Mouse (Mus musculus) R1 (cell line): ENCODE measurements at regions not wholly inside any gene's neighbourhood (a gene's known extent, or its start where the extent isn't known, plus 50 kb on each side); places are given as distances from the start of the nearest gene placed in this dataset.
A peak's percentile ranks its signal among the peaks of the same experiment; 100 is the strongest.

Source experiments
- DNase-seq: peaks from one replicate; pipeline ENCODE4 v3.0.0-alpha.2; 2018; ENCODE audit warnings: low read depth, low spot score

DNA sequence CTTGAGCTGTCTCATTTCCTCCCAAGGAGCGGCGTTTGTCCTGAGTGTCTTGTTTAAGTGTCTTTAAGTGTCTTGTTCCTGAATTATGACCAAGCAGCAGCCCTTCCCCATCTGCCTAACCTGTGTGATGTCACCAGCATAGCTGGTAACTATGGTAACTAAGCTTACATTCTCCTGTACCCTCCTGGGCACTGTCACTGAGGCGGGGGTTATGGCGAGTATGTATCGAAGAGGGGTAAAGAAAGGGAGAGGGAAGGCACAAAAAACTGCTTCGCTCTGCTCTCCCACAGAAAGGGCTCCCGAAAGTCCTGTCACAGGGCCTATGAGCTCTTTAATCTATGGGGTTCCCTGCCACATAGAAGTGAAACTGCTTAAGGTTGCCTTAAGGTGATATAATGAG is 89.6 kb downstream of the Ppp4r2 start:
- peak; percentile 15 for DNase-seq

GRCm38 (mm10) chr6:100923686-100924085 is 90.3 kb downstream of the Ppp4r2 start:
- DNase-seq: no peak

GRCm38 (mm10) chr6:100928791-100929758 is 95.7 kb downstream of the Ppp4r2 start:
- no peak for DNase-seq

GRCm38 (mm10) chr6:100929759-100930358 is 96.4 kb downstream of the Ppp4r2 start:
- no peak for DNase-seq

DNA sequence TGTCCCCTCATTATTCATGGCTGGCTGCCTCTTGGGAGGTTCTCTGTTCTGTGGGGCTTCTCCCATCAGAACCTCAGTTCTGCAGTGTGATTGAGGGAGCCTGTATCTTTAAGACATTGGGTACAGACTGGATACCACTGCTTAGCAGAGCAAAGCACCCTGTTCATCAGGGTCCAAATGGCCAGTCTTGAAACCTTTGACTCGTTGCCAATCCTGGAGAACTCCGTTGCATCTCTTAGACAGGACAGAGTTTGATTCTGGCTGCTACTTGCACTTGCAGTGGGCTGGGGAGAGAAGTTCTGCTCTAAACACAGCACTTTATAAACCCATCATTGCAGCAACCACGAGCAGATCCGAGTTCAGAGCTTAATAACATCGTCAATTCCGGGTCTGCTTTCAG is 97.3 kb downstream of the Ppp4r2 start:
- DNase-seq: no peak

DNA sequence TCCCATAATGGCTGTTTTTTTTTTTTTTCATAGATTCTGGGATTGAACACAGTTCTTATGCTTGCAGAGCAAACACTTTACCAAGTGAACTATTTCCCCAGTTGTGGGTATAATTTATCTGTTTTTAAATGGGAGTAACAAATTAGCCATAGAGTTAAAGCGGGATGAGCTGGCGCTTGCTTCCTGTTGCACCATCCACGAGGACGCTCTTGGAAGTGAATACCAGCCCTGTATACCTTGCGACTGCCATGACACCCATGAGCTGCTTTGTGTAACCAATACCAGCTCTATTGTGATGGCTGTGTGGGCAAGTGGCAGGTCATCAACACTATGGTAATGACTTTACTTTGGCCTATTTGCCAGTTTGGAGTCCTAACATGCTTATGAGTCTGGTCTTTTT is 101.0 kb downstream of the Ppp4r2 start:
- DNase-seq: no peak

- DNase-seq: no peak
Measured at GRCm38 (mm10) chr6:100937802-100938201, 104.4 kb downstream of the Ppp4r2 start.

- no peak for DNase-seq
Measured at GRCm38 (mm10) chr6:100938376-100938775, 105.0 kb downstream of the Ppp4r2 start.

GRCm38 (mm10) chr6:100939042-100939441 is 105.6 kb downstream of the Ppp4r2 start:
- no peak for DNase-seq

DNA sequence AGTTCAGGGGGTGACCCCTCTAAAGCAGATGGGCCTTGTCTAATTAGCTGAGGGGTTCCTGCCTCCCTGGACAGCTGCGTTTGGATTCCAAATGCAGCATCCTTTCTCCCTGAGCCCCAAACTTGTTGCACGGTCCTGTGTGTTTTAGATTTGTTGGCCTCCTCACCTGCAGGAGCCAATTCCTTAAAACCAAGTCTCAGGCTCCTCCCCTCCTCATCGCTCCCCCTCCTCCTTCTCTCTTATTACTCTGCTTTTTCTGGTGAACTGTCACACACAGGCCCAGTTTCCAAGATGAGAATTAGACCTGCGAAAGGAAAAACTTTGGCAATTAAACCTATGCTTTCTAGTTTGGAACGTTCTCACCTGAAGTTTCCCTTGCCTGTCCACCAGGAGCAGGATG is 106.3 kb downstream of the Ppp4r2 start:
- DNase-seq: no peak

DNA sequence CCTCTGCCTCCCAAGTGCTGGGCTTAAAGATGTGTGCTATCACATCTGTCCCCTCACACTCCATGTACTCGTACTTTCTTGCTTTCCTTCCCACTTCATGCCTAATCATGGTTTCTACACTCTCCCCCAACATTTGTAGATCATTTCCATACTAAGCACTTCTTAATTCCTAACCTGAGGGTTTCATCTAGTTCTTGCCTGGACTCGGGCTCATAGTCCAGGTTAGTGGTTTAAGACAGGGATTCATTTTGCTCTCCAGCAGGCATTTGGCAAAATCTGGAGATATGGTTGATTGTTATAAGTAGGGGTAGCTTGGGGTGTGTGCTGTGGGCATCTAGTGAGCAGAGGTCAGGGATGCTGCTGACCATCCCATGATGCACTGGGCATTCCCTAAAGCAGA is 108.3 kb downstream of the Ppp4r2 start:
- no peak for DNase-seq

- no peak for DNase-seq
Measured at GRCm38 (mm10) chr6:100942956-100943355, 109.5 kb downstream of the Ppp4r2 start.

- DNase-seq: no peak
Measured at GRCm38 (mm10) chr6:100945796-100946195, 112.4 kb downstream of the Ppp4r2 start.

- no peak for DNase-seq
Measured at GRCm38 (mm10) chr6:100948340-100948739, 114.9 kb downstream of the Ppp4r2 start.

DNA sequence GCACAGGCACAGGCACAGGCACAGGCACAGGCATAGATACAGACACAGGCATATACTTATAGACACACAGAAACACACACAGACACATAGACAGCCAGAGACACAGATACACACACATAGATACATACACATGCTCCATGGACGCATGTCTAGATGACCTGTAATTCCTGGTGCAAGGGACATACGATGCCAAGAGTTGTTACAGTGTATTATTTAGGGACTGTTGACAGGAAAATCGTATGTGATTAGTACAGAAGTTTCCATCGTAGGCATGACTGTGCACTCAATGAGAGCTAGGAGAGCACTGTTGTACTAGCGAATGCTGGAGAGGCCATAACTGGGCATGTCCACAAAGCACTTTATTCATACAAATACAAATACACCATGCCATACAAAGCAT is 118.2 kb downstream of the Ppp4r2 start:
- DNase-seq: no peak

DNA sequence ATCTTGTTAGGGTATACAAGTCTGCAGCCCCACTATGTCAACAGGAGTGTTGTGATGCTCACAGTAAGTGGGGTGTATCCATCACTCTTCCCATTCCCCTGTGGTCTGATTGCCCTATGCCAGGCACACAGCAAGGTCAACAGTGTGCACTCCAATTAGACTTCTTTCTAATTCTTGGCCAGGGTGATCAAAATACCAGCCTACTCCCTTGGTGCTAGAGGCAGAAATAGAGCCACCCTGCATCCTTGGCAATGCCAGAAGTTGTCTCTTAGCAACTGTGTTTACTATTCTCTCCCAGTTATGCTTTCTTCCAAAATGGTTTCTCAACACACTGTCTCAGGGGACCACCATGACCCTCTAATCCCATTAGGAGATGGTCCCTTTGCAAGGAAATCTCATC is 119.0 kb downstream of the Ppp4r2 start:
- DNase-seq: no peak

DNA sequence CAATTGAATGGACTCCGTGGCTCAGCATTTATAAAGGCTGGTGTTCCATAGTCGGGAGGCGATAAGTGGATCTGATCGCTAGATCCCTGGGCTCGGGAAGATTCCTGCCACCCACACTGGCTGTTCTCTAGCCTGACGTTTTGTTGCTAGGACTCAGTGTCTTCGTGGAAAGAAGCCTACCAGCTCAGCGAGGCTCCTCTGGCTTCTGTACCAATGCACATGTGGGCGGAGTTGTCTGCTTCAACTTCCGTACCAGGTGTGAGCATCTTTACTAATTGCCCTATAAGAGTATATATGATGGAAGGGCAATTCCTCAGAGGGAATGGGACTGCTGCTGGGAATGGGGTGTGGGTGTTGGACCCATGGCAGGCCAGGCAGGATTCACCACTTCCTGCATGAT is 121.1 kb downstream of the Ppp4r2 start:
- no peak for DNase-seq

- DNase-seq: no peak
Measured at GRCm38 (mm10) chr6:100966481-100966880, 133.1 kb downstream of the Ppp4r2 start.

- DNase-seq: no peak
Measured at GRCm38 (mm10) chr6:100968080-100968856, 134.8 kb downstream of the Ppp4r2 start.

DNA sequence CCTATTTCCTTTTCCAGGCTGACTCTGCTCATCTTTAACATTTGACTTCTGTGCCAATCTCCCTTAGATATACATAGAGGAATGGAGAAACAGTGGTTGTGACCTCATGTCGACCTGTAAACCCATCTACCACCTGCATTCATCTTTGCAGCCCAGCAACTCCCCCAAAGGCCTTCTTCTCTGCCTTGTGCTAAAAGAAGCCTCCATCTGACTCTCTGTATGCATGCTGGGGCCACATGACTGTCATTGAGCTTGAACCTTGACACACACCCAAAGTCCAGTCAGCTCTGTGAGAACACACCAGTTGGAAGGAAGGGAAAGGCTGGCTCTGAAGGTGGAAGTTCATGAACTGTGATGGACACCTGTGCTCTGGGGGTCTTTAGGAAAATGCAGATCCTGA is 135.5 kb downstream of the Ppp4r2 start:
- no peak for DNase-seq

GRCm38 (mm10) chr6:100970810-100971447 is 137.5 kb downstream of the Ppp4r2 start:
- no peak for DNase-seq

- DNase-seq: no peak
Measured at GRCm38 (mm10) chr6:100971462-100971955, 138.1 kb downstream of the Ppp4r2 start.
